Mouse (Mus musculus) midbrain, embryonic 14.5 days (tissue): ENCODE data around the gene Ifnk. TPM values are rescaled to one million over a fixed set of nuclear protein-coding genes. Genes with fewer than 3 reads are reported as not detected.
A peak's percentile ranks its signal among the peaks of the same experiment; 100 is the strongest.

Experiments
- ATAC-seq: fragments of 200-750 bp; cut with Nextera tagmentation; 2 replicates; pipeline ENCODE4 v1.8.0; 2017; ENCODE audit warnings: moderate number of reproducible peaks, moderate library complexity; ENCODE audit not compliant: low FRiP score, low TSS enrichment
- DNase-seq: peaks from one replicate; pipeline ENCODE4 v3.0.0-alpha.2; 2015
- H3K27ac ChIP-seq: fragments of 300-500 bp; sonication (generic); replicated peaks from 2 replicates; pipeline ENCODE4 v1.5.1; 2014; ENCODE audit warnings: mild to moderate bottlenecking, low read depth, low read length, moderate library complexity
- H3K27me3 ChIP-seq: fragments of 300-500 bp; sonication (generic); 2 replicates; pipeline ENCODE4 v1.6.1; 2014; ENCODE audit warnings: low read length, control low read depth, mixed read lengths; ENCODE audit not compliant: control insufficient read depth, insufficient read depth
- H3K36me3 ChIP-seq: fragments of 300-500 bp; sonication (generic); 2 replicates; pipeline ENCODE4 v1.6.1; 2014; ENCODE audit warnings: low read length, control low read depth; ENCODE audit not compliant: control insufficient read depth, insufficient read depth
- H3K4me1 ChIP-seq: fragments of 300-500 bp; sonication (generic); 2 replicates; pipeline ENCODE4 v1.6.1; 2014; ENCODE audit warnings: mild to moderate bottlenecking, antibody characterized with exemption, low read length, control low read depth; ENCODE audit not compliant: control insufficient read depth, insufficient read depth
- H3K4me2 ChIP-seq: fragments of 300-500 bp; sonication (generic); 2 replicates; pipeline ENCODE4 v1.6.1; 2014; ENCODE audit warnings: mild to moderate bottlenecking, low read length, moderate library complexity
- H3K4me3 ChIP-seq: fragments of 300-500 bp; sonication (generic); replicated peaks from 2 replicates; pipeline ENCODE4 v1.5.1; 2014; ENCODE audit warnings: low read depth, low read length
- H3K9ac ChIP-seq: fragments of 300-500 bp; sonication (generic); replicated peaks from 2 replicates; pipeline ENCODE4 v1.6.1; 2014; ENCODE audit warnings: mild to moderate bottlenecking, low read length, moderate library complexity
- H3K9me3 ChIP-seq: fragments of 300-500 bp; sonication (generic); 2 replicates; pipeline ENCODE4 v1.6.1; 2016; ENCODE audit warnings: low read length, control low read depth, mixed read lengths; ENCODE audit not compliant: control insufficient read depth
- WGBS: fragments of 180-500 bp; shearing (Covaris S2); extraction: QIAGEN DNeasy Blood & Tissue Kit; methylation state at CpG from one replicate; pipeline ENCODE4 v1.1.7; 2014; 5-methylcytosine and 5-hydroxymethylcytosine counted together
- polyA plus RNA-seq: library from polyadenylated mRNA; unstranded; fragments of >200 nt; fragmentation: Nextera tagmentation; extraction: Ambion mirVana; gene quantifications from 2 replicates; pipeline ENCODE4 v1.2.1, GENCODE M21; 2014

Ifnk gene
- polyA plus RNA-seq, 1 experiment from 2014 or later, result not detected

- H3K27me3 ChIP-seq, result no peaks in the 10 kb centered on the region
- no peak for DNase-seq
- ATAC-seq, result no peak
- no peak overlapping the region for H3K9ac ChIP-seq
- no peaks in the 10 kb centered on the region for H3K4me1 ChIP-seq
- WGBS, result 93% methylated on average over 8 of the region's 8 CpGs
- peaks cover 7% of the 10 kb centered on the region; the same call in 1 of the 2 replicates for H3K36me3 ChIP-seq
- H3K9me3 ChIP-seq, result no peaks in the 10 kb centered on the region
- no peak overlapping the region for H3K4me2 ChIP-seq
- no peak overlapping the region for H3K4me3 ChIP-seq
- no peak overlapping the region for H3K27ac ChIP-seq
Measured at GRCm38 (mm10) chr4:35187617-35188326, 35.9 kb downstream of the Ifnk start.

- Histone ChIP-seq H3K4me1 (no peaks in the 10 kb centered on the region), H3K27ac (no peak overlapping the region), H3K9me3 (no peaks in the 10 kb centered on the region), H3K4me2 (no peak overlapping the region), H3K27me3 (no peaks in the 10 kb centered on the region), H3K4me3 (no peak overlapping the region), H3K36me3 (peaks cover 11% of the 10 kb centered on the region; the same call in 1 of the 2 replicates), H3K9ac (no peak overlapping the region)
- DNase-seq (no peak), ATAC-seq (no peak)
- WGBS, result 71% methylated on average over 5 of the region's 5 CpGs
Measured at GRCm38 (mm10) chr4:35189794-35190193, 37.9 kb downstream of the Ifnk start.

- DNase-seq (peak; percentile 78), ATAC-seq (no peak; the same call in 1 of the 2 replicates)
- Histone ChIP-seq H3K4me3 (no peak overlapping the region), H3K4me1 (no peaks in the 10 kb centered on the region), H3K27me3 (no peaks in the 10 kb centered on the region), H3K27ac (no peak overlapping the region), H3K9me3 (no peaks in the 10 kb centered on the region), H3K9ac (no peak overlapping the region), H3K4me2 (no peak overlapping the region), H3K36me3 (peaks cover 19% of the 10 kb centered on the region)
- 35% methylated on average over 7 of the region's 7 CpGs for WGBS
Measured at GRCm38 (mm10) chr4:35192725-35193124, 40.9 kb downstream of the Ifnk start.

GRCm38 (mm10) chr4:35201700-35202099 is 49.8 kb downstream of the Ifnk start:
- Histone ChIP-seq H3K36me3 (peaks cover 35% of the 10 kb centered on the region), H3K4me1 (no peaks in the 10 kb centered on the region), H3K4me3 (no peak overlapping the region), H3K4me2 (no peak overlapping the region), H3K27ac (no peak overlapping the region), H3K9ac (no peak overlapping the region), H3K9me3 (no peaks in the 10 kb centered on the region), H3K27me3 (no peaks in the 10 kb centered on the region)
- no peak for ATAC-seq
- 96% methylated on average over 5 of the region's 5 CpGs for WGBS
- no peak for DNase-seq

Other genes starting within 250 kb of the Ifnk start
- gene Mob3b, start 5.4 kb downstream of the Ifnk start, polyA plus RNA-seq, result 3.2 and 5.5 TPM in 2 replicates
- 48.2 and 52.8 TPM in 2 replicates for gene C9orf72, start 74.1 kb downstream of the Ifnk start, polyA plus RNA-seq